Mouse (Mus musculus) lung, embryonic 15.5 days (tissue): ENCODE measurements around the gene Clec2i. TPM values are rescaled to one million over a fixed set of nuclear protein-coding genes. Genes with fewer than 3 reads are reported as not detected.

Experiments used
- ATAC-seq: fragments of 200-750 bp; cut with Nextera tagmentation; 2 replicates; pipeline ENCODE4 v1.8.0; 2017; ENCODE audit warnings: moderate number of reproducible peaks, borderline replicate concordance; ENCODE audit not compliant: low FRiP score, low TSS enrichment; ENCODE audit errors: extremely low read depth
- H3K27ac ChIP-seq: fragments of 300-500 bp; sonication (generic); 2 replicates; pipeline ENCODE4 v1.5.1; 2015; ENCODE audit warnings: moderate library complexity, mild to moderate bottlenecking, inconsistent platforms
- H3K27me3 ChIP-seq: fragments of 300-500 bp; sonication (generic); 2 replicates; pipeline ENCODE4 v1.6.1; 2015; ENCODE audit warnings: inconsistent platforms
- H3K36me3 ChIP-seq: fragments of 300-500 bp; sonication (generic); 2 replicates; pipeline ENCODE4 v1.6.1; 2015; ENCODE audit warnings: inconsistent platforms
- H3K4me1 ChIP-seq: fragments of 300-500 bp; sonication (generic); 2 replicates; pipeline ENCODE4 v1.6.1; 2015; ENCODE audit warnings: inconsistent platforms
- H3K4me2 ChIP-seq: fragments of 300-500 bp; sonication (generic); 2 replicates; pipeline ENCODE4 v1.6.1; 2015; ENCODE audit warnings: inconsistent platforms, mild to moderate bottlenecking, moderate library complexity
- H3K4me3 ChIP-seq: fragments of 300-500 bp; sonication (generic); 2 replicates; pipeline ENCODE4 v1.5.1; 2015; ENCODE audit warnings: mild to moderate bottlenecking, inconsistent platforms
- H3K9ac ChIP-seq: fragments of 300-500 bp; sonication (generic); 2 replicates; pipeline ENCODE4 v1.6.1; 2015; ENCODE audit warnings: inconsistent platforms
- H3K9me3 ChIP-seq: fragments of 300-500 bp; sonication (generic); 2 replicates; pipeline ENCODE4 v1.6.1; 2016; ENCODE audit warnings: inconsistent platforms
- WGBS: fragments of 180-500 bp; shearing (Covaris S2); methylation state at CpG from one replicate; pipeline ENCODE4 v1.1.7; 2015; 5-methylcytosine and 5-hydroxymethylcytosine counted together
- polyA plus RNA-seq: library from polyadenylated mRNA; unstranded; fragments of >200 nt; fragmentation: Nextera tagmentation; extraction: Ambion mirVana; gene quantifications from 2 replicates; pipeline ENCODE4 v1.2.1, GENCODE M21; 2015

Gene Clec2i
- polyA plus RNA-seq, 1 experiment from 2014 or later, result 0.32 TPM

- ATAC-seq, result no peak
- Histone ChIP-seq H3K4me1 (peaks cover 24% of the 10 kb centered on the region), H3K36me3 (no peaks in the 10 kb centered on the region), H3K4me2 (no peak overlapping the region), H3K27me3 (no peaks in the 10 kb centered on the region), H3K9ac (no peak overlapping the region), H3K27ac (peak overlapping the region; percentile 99), H3K4me3 (peak overlapping the region; percentile 78; the same call in 1 of the 2 replicates), H3K9me3 (no peaks in the 10 kb centered on the region)
- 84% methylated on average over 5 of the region's 5 CpGs for WGBS
Measured at GRCm38 (mm10) chr6:128844586-128845080, 42.8 kb upstream of the Clec2i start.

GRCm38 (mm10) chr6:128845319-128845979 is 41.9 kb upstream of the Clec2i start:
- H3K36me3 ChIP-seq, result no peaks in the 10 kb centered on the region
- no peaks in the 10 kb centered on the region for H3K9me3 ChIP-seq
- H3K4me3 ChIP-seq, result no peak overlapping the region
- 0 out of 2 replicates have a peak overlapping the region, but pooled peaks have one; percentile 3 for H3K4me2 ChIP-seq
- H3K27ac ChIP-seq, result 0 out of 2 replicates have a peak overlapping the region, but pooled peaks have one; percentile 8
- WGBS, result 41% methylated on average over 7 of the region's 7 CpGs
- H3K27me3 ChIP-seq, result no peaks in the 10 kb centered on the region
- no peak overlapping the region for H3K9ac ChIP-seq
- no peak for ATAC-seq
- peaks cover 23% of the 10 kb centered on the region for H3K4me1 ChIP-seq

DNA sequence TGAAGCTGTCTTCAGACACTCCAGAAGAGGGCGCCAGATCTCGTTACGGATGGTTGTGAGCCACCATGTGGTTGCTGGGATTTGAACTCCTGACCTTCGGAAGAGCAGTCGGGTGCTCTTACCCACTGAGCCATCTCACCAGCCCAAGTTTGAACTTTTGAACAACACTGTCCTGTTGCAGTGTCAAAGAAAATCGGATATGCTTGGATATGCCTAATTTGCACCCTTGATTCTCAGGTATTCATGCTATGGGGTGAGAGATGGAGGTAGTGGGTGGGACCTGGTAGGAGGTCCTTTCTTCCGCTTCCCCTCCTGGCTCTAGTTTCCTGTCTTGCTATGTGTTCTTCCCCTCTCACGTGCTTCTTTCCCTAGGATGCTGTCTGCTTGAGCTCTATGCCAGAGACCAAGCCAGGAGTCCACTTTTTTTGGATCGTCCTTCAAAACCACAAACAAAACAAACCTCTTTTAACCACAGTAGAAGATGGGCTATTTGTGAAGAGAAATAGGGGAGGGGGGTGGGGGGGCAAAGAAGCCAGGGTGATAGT is 41.3 kb upstream of the Clec2i start:
- H3K9me3 ChIP-seq, result no peaks in the 10 kb centered on the region
- no peak overlapping the region for H3K4me3 ChIP-seq
- H3K27ac ChIP-seq, result no peak overlapping the region
- H3K4me2 ChIP-seq, result no peak overlapping the region
- WGBS, result 61% methylated on average over 8 of the region's 9 CpGs
- ATAC-seq, result no peak
- no peaks in the 10 kb centered on the region for H3K36me3 ChIP-seq
- no peaks in the 10 kb centered on the region for H3K27me3 ChIP-seq
- H3K9ac ChIP-seq, result no peak overlapping the region
- H3K4me1 ChIP-seq, result peaks cover 27% of the 10 kb centered on the region

GRCm38 (mm10) chr6:128847401-128847800 is 40.0 kb upstream of the Clec2i start:
- ATAC-seq, result no peak
- Histone ChIP-seq H3K9me3 (no peaks in the 10 kb centered on the region), H3K9ac (no peak overlapping the region), H3K4me3 (no peak overlapping the region), H3K36me3 (no peaks in the 10 kb centered on the region), H3K4me1 (peaks cover 17% of the 10 kb centered on the region), H3K27ac (no peak overlapping the region), H3K4me2 (no peak overlapping the region), H3K27me3 (no peaks in the 10 kb centered on the region)
- WGBS, result 91% methylated on average over 4 of the region's 4 CpGs

DNA sequence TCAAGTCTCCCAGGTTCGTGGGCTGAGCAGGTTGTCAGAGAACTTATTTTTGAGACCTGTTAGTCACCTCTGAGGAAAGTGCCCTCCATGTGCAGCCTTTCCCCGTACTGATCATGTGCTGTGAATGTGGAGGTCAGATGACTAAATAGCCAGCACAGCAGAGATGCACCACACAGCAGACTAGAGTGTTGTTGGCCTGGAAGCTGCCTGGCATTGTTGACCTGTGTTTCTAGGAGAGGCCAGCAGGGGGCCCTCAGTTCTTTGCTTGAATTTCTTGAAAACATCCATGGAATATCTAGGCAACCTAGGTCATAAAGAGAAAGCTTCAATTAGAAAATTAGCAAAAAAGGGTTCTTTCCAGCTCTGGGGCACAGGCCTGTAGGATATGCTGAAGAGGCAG is 37.5 kb upstream of the Clec2i start:
- WGBS, result 58% methylated on average over 2 of the region's 2 CpGs
- H3K9me3 ChIP-seq, result no peaks in the 10 kb centered on the region
- no peak overlapping the region for H3K9ac ChIP-seq
- H3K36me3 ChIP-seq, result no peaks in the 10 kb centered on the region
- H3K4me3 ChIP-seq, result no peak overlapping the region
- no peak overlapping the region for H3K4me2 ChIP-seq
- H3K27me3 ChIP-seq, result no peaks in the 10 kb centered on the region
- H3K4me1 ChIP-seq, result peaks cover 16% of the 10 kb centered on the region
- H3K27ac ChIP-seq, result peak overlapping the region; percentile 60; the same call in 1 of the 2 replicates
- ATAC-seq, result no peak

DNA sequence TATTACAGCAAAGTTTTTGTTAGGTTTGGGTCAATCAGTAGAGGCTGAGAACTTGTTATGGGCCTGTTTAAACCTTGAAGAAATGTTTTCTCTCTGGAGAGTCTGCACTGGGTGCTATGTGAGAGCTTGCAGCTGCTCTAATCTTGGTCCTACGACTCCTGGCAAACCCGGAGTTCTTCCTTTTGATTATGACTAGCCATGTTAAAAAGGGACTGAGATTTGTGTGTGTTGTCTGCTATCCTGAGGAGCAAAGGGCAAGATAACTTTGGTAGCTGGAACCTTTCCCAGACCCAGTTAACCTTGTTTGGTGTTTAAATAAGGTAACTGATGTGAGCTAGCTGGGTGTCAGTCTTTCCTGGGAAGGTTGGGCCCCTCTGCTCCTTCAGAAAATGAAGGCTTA is 36.7 kb upstream of the Clec2i start:
- no peaks in the 10 kb centered on the region for H3K36me3 ChIP-seq
- peaks cover 15% of the 10 kb centered on the region for H3K4me1 ChIP-seq
- WGBS, result 27% methylated on average over 2 of the region's 2 CpGs
- H3K9me3 ChIP-seq, result no peaks in the 10 kb centered on the region
- H3K27me3 ChIP-seq, result no peaks in the 10 kb centered on the region
- H3K4me3 ChIP-seq, result no peak overlapping the region
- peak overlapping the region; percentile 60 for H3K27ac ChIP-seq
- no peak overlapping the region for H3K4me2 ChIP-seq
- H3K9ac ChIP-seq, result no peak overlapping the region
- ATAC-seq, result peak; percentile 61; the same call in 1 of the 2 replicates

DNA sequence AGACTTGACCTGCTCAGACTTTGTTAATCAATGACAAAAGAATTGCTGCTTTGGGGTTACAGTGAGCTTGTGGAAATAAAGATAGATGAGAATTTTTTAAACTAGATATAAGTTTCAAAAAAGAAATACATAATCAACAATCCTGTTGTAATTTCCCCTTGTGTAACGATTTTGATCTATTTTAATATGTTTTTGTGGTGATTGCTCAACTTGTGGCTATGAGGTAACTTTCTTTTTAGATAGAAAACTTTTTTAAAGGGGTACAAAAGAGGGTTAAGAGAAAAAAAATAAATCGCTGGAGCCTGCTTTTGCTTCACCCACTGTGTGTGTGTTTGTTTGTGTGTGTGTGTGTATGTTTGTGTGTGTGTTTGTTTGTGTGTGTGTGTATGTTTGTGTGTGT is 36.2 kb upstream of the Clec2i start:
- Histone ChIP-seq H3K4me3 (no peak overlapping the region), H3K36me3 (no peaks in the 10 kb centered on the region), H3K9me3 (no peaks in the 10 kb centered on the region), H3K4me1 (peaks cover 19% of the 10 kb centered on the region), H3K27me3 (no peaks in the 10 kb centered on the region), H3K4me2 (no peak overlapping the region), H3K9ac (no peak overlapping the region), H3K27ac (peak overlapping the region; percentile 60; the same call in 1 of the 2 replicates)
- 62% methylated on average over 2 of the region's 2 CpGs for WGBS
- ATAC-seq, result no peak

DNA sequence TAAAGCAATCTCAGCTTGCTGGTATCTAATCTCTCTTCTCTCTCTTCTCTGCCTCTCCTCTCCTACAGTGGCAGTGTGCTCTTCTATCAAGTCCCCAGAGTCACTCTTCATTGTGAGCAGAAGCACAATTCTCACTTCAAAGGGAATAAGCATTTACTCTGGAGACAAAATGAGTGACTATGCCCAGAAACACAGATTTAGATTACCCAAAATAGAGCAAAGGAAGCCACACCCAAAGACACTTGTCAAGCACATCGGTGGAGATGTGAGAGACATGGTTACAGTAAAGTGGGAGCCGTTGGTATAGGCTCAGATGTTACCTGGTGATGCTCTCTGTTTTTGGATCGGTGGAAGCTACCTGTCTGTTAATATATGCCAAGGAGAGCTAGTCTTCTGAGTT is 34.6 kb upstream of the Clec2i start:
- peaks cover 19% of the 10 kb centered on the region for H3K4me1 ChIP-seq
- WGBS, result 66% methylated on average over 3 of the region's 3 CpGs
- no peak overlapping the region for H3K27ac ChIP-seq
- no peaks in the 10 kb centered on the region for H3K27me3 ChIP-seq
- H3K9me3 ChIP-seq, result no peaks in the 10 kb centered on the region
- no peak overlapping the region for H3K4me3 ChIP-seq
- no peaks in the 10 kb centered on the region for H3K36me3 ChIP-seq
- H3K9ac ChIP-seq, result no peak overlapping the region
- no peak for ATAC-seq
- no peak overlapping the region for H3K4me2 ChIP-seq

- Histone ChIP-seq H3K27ac (no peak overlapping the region), H3K4me1 (peaks cover 19% of the 10 kb centered on the region), H3K4me2 (no peak overlapping the region), H3K9ac (no peak overlapping the region), H3K9me3 (no peaks in the 10 kb centered on the region), H3K36me3 (no peaks in the 10 kb centered on the region), H3K4me3 (no peak overlapping the region), H3K27me3 (no peaks in the 10 kb centered on the region)
- ATAC-seq, result no peak; the same call in 1 of the 2 replicates
- WGBS, result 53% methylated on average over 12 of the region's 12 CpGs
Measured at GRCm38 (mm10) chr6:128854024-128854820, 33.2 kb upstream of the Clec2i start.

- Histone ChIP-seq H3K27me3 (no peaks in the 10 kb centered on the region), H3K4me3 (no peak overlapping the region), H3K4me2 (no peak overlapping the region), H3K9ac (no peak overlapping the region), H3K4me1 (peaks cover 19% of the 10 kb centered on the region), H3K36me3 (no peaks in the 10 kb centered on the region), H3K9me3 (no peaks in the 10 kb centered on the region), H3K27ac (no peak overlapping the region)
- ATAC-seq, result no peak
- WGBS, result 86% methylated on average over 3 of the region's 3 CpGs
Measured at GRCm38 (mm10) chr6:128854895-128855294, 32.5 kb upstream of the Clec2i start.

- no peaks in the 10 kb centered on the region for H3K36me3 ChIP-seq
- H3K4me2 ChIP-seq, result no peak overlapping the region
- H3K4me3 ChIP-seq, result no peak overlapping the region
- ATAC-seq, result no peak
- H3K27ac ChIP-seq, result peak overlapping the region; percentile 55
- H3K9ac ChIP-seq, result no peak overlapping the region
- H3K27me3 ChIP-seq, result no peaks in the 10 kb centered on the region
- 43% methylated on average over 1 of the region's 1 CpGs for WGBS
- H3K4me1 ChIP-seq, result peaks cover 19% of the 10 kb centered on the region
- H3K9me3 ChIP-seq, result no peaks in the 10 kb centered on the region
Measured at GRCm38 (mm10) chr6:128855477-128855876, 31.9 kb upstream of the Clec2i start.

DNA sequence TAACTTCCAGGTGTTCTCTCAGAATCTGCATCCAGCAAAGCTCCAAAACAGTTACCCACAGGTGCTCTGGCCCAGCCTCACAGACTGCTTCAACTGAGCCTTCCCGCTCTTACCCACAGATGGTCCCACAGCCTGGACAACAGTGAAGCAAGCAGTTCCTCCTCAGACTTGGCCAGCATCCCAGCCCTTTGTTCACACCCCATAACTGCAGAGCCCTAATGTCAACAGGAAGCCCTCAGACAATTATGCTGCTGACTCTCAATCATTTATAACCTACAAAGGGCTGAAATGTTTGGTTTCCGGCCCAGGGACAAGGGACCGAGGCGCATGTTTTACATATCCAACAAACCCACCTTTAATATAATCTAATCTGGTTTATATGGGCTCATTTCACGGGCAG is 31.1 kb upstream of the Clec2i start:
- Histone ChIP-seq H3K36me3 (no peaks in the 10 kb centered on the region), H3K27ac (peak overlapping the region; percentile 55), H3K9me3 (no peaks in the 10 kb centered on the region), H3K4me2 (no peak overlapping the region), H3K27me3 (no peaks in the 10 kb centered on the region), H3K9ac (no peak overlapping the region), H3K4me3 (no peak overlapping the region), H3K4me1 (peaks cover 16% of the 10 kb centered on the region)
- WGBS, result 20% methylated on average over 5 of the region's 5 CpGs
- ATAC-seq, result peak; percentile 96
